Mouse (Mus musculus) 3T3-L1 (cell line): Measurements from ENCODE around the gene Gbp2b.
A peak's percentile ranks its signal among the peaks of the same experiment; 100 is the strongest.
"Not testable (repeated sequence)": the region's sequence is repeated elsewhere in the genome, so short reads cannot be mapped to it uniquely, and the experiment has no call there.

Experiments
- DNase-seq: peaks from one replicate; pipeline ENCODE4 v3.0.0-alpha.2; 2015; ENCODE audit warnings: low read depth, low spot score

The Gbp2b gene

DNA sequence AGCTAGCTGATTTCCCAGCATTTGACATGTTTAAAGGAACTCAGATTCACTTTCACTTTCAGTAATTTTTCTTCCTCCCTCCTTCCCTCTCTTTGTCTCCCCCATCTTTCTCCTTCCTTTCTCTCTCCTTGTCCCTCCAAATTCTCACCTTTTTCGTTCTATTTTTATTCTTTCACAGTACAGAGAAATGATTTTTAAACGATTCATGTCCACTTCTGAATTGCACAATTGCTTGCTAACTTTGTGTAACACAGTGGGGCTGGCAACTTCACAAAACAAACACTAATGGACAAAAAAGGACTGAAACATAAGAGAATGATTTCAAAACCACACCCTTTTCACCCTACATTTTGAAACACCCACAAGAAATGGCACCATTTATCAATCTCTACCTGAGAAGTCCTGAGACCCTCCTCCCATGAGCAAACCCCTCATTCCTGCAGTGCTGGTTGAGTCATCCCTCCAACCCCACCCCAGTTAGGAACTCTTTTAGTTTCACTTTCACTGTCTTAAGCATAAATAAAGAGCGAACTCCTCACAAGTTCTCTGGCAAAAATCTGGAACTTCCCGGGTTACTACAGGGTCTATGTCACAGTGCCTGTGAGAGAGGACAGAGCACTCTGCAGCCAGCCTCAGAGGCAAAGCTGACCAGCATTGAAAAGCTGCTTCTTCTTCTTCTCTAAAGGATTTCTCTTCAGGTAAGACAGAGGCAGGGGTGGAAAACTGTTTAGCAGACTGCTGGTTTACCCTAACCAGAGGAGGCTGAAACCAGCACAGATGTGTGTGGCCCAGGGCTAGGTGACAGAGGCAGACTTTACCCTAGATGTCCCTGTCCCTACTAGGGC lies 25.7 kb downstream of the Gbp2b start, which contains the start of gene Gbp2:
Gbp2 (plus strand) TSS at position 492 of the 845 bp plus-strand sequence.
- peak; percentile 88 for DNase-seq

DNA sequence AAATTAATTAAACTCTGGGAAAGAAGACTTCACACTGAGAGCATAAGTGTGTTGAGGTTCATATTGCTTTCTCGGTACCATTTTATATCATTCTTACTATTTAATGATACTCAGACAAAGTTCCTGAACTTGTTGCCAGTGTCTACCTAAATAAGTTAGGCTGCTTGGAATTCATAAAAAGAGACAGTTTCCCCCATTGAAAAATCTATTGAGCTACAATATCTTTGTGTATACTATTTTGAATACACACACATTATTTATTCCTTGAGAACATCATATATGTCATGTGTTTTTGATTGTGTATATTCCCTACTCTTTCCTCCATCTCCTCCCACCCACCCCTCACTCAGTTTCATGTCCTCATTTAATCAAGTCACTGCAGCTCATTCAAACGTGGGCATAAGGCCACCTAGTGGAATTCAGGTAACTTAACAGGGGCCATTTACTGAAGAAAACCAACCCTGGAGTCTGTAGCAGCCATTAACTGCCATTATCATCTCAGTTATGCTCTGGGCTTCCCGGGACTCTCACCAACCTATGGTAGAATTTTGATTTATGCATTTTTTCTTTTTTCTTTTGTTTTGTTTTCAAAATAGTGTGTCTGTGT lies 26.4 kb downstream of the Gbp2b start:
- peak; percentile 71 for DNase-seq

DNA sequence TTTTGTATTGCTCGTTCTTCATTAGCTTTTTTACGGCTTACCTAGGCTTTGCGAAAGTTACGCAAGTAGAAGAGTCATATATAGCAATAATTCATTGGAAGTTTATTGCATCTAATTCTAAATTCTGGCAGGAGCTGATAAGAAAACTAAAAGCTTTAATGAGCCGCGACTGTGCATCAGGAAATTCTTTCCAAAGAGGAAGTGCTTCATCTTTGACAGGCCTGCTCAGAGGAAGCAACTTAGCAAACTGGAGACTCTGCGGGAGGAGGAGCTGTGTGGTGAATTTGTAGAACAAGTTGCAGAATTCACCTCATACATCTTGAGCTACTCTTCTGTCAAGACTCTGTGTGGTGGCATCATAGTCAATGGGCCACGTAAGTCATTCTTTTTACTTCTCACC lies 35.7 kb downstream of the Gbp2b start:
- DNase-seq: no peak

DNA sequence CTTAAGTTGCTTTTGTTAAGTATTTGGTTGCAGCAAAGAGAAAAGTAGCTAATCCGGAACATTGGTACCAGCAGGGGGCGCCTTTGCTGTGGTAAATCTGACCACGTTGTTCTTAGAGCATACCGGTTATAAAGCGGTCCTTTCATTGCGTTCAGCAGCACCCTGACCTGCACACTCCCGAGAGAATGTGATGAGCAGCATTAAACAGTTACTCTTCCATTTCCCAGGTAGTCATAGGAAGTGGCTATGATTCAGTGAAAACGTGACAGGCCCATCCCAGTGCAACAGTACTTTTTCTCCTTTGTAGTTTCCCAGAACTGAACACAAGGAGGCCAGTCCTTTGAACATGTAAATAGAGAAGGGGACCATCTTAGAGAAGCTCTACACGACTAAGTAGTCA lies 45.6 kb downstream of the Gbp2b start:
- peak; percentile 11 for DNase-seq

DNA sequence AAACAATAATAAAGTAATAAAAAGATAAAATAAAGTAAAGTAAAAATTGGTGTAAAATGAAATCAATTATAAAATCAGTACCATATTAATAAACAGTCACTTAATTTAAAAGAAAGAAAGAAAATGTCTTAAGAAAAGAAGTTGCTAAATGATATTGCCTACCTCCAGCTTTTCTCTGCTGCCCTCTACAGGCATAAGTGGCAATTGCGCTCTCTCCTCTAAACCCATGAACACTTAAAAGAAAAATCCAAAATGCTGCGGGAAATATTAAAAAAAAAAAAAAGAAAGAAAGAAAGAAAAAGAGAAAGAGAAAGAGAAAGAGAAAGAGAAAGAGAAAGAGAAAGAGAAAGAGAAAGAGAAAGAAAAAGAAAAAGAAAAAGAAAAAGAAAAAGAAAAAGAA lies 51.3 kb downstream of the Gbp2b start:
- DNase-seq: peak; percentile 91

DNA sequence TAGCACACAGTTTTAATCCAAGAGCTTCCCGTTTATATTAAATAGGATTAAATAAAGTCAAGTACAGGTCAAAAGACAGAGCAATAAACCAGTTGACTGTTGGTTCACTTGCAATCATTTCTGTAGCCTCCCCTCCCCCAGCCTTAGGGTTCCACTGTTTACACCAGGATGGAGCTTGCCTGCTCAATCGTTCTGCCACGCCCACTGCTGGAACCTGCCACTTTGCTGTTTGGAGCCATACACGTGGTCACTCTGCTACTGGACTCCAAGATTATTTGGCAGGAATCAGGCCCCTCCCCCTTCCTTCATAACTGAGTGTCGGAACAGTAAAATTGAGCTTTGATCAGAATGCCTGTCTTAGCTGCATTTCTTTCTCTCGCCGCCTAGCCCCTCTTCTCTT lies 53.2 kb downstream of the Gbp2b start:
- DNase-seq: not testable (repeated sequence)

DNA sequence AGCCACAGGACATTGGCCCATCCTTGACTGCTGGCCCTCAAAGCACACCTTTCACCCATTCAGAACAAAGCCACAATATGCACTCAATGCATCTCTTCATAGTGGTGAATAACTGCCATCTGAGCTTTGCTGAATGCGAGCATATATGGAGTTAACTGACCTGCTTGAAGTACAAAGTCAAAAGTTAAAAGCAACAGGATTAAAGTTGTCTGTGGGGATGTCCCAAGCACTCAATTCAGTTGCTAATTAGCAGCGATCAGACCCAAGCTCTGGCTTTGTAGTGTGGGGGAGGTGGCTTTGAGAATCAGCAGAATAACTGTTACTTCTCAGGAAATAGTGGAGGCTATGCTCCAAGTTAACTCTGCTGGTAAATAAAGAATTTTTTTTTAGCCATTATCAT lies 55.6 kb downstream of the Gbp2b start:
- no peak for DNase-seq

DNA sequence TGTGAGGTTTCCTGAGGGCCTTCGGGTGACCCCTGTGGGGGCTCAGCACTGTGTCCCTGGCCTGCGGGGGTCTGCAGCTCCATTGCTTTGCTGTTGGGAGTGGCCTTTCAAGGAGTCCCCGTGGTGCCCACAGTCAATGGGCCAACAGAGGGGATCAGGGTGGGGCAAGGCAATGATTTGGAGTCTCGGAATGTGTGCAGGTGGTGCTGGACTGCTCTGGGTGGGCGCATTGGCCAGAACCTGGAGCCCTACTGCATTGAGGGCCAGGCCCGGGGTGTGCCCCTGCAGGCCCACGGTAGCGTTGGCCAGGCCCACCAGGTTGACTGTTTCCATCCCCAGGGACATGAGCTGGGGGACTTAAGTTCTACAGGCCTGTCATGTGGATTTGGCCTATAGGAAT lies 70.1 kb downstream of the Gbp2b start:
- DNase-seq: no peak
